Mouse (Mus musculus) erythroblast, embryonic 14.5 days (primary cell): ENCODE results near the gene Irak3. TPM values are rescaled to one million over a fixed set of nuclear protein-coding genes. Genes with fewer than 3 reads are reported as not detected.

Experiments used
- H3K27me3 ChIP-seq: 2 replicates; pipeline ENCODE4 v1.6.1; 2012; ENCODE audit warnings: inconsistent platforms; ENCODE audit not compliant: control insufficient read depth
- H3K36me3 ChIP-seq: 2 replicates; pipeline ENCODE4 v1.6.1; 2012; ENCODE audit warnings: mild to moderate bottlenecking, inconsistent platforms; ENCODE audit not compliant: control insufficient read depth
- H3K4me1 ChIP-seq: 2 replicates; pipeline ENCODE4 v1.6.1; 2012; ENCODE audit warnings: inconsistent platforms; ENCODE audit not compliant: control insufficient read depth
- H3K4me3 ChIP-seq: replicated peaks from 2 replicates; pipeline ENCODE3; 2012; ENCODE audit warnings: moderate library complexity, mild to moderate bottlenecking, inconsistent platforms
- H3K9me3 ChIP-seq: 2 replicates; pipeline ENCODE4 v1.6.1; 2012; ENCODE audit warnings: low read length, inconsistent platforms, mixed read lengths; ENCODE audit not compliant: control insufficient read depth
- GATA1 ChIP-seq: IDR thresholded peaks from 2 replicates; pipeline ENCODE4 v1.6.1; 2012; ENCODE audit warnings: low read length, inconsistent platforms, mixed read lengths
- TAL1 ChIP-seq: IDR thresholded peaks from 3 replicates; pipeline ENCODE4 v1.6.1; 2012; ENCODE audit warnings: low read length, inconsistent platforms, mixed read lengths
- polyA plus RNA-seq: library from polyadenylated mRNA; stranded (reverse); fragments of >175 nt; gene quantifications from 2 replicates; pipeline ENCODE4 v1.2.3, GENCODE M21; 2012

The Irak3 gene
- polyA plus RNA-seq, 1 experiment, result not detected

DNA sequence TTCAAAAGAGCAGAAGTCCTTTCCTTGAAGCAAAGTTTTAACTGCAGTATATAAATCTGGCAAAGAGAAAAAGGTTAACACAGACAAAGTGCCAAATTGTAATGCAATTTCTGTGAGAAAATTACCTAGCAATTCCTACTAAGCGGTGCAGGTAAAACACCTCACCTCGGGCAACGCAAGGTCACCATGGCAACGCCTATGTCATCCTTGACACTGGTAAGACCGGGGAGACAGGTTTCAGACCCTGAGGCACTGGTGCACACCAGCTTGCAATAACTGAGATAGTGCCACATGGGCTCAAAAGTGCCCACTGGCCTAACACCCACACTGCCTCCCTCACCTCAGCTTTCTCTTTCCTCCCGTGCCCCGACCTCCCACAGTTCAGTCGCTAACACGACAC is 106.8 kb downstream of the Irak3 start:
- no peaks in the 10 kb centered on the region for H3K4me1 ChIP-seq
- no peaks in the 10 kb centered on the region for H3K9me3 ChIP-seq
- no peak for TF ChIP-seq GATA1
- no peak for TF ChIP-seq TAL1
- no peaks in the 10 kb centered on the region for H3K27me3 ChIP-seq
- no peak overlapping the region for H3K4me3 ChIP-seq
- peaks cover 94% of the 10 kb centered on the region for H3K36me3 ChIP-seq

DNA sequence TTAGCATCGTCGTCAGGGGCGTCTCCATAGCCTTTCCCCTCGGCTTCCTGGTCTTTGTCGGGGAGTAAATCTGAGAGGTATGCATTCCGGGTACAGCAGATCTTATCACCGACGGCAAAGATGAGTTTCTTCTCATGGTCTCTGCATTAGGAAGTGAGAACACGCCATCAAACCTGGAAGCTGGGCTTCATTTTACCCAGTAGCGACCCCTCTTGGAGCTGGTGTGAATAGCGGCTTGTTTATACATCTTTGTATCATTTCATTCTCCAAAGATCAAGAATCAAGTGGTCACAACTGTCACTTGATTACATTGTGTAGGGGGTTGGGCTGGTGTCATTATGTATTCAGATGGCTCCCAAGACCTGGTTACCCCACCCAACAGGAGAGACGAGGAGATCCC is 109.4 kb downstream of the Irak3 start:
- Histone ChIP-seq H3K4me1 (no peaks in the 10 kb centered on the region), H3K36me3 (peaks cover 96% of the 10 kb centered on the region), H3K4me3 (no peak overlapping the region), H3K9me3 (no peaks in the 10 kb centered on the region), H3K27me3 (no peaks in the 10 kb centered on the region)
- no peak for TF ChIP-seq GATA1
- TF ChIP-seq TAL1, result no peak

Other genes with a start within 250 kb of the Irak3 start
- gene Helb, start 89.1 kb downstream of the Irak3 start, polyA plus RNA-seq, result 1.0 and 1.5 TPM in 2 replicates
- 4.8 and 4.9 TPM in 2 replicates for gene Tmbim4, start 540 bp downstream of the Irak3 start, polyA plus RNA-seq
- 4.3 and 4.5 TPM in 2 replicates for gene Llph, start 24.9 kb upstream of the Irak3 start, polyA plus RNA-seq